Mouse (Mus musculus) myocyte (in vitro differentiated cells): ENCODE measurements around the gene Cdkn1b. TPM values are rescaled to one million over a fixed set of nuclear protein-coding genes. Genes with fewer than 3 reads are reported as not detected.
A peak's percentile ranks its signal among the peaks of the same experiment; 100 is the strongest.

Experiments used
- H3K27me3 ChIP-seq: one replicate; pipeline ENCODE4 v1.6.1; 2011; ENCODE audit not compliant: control insufficient read depth, insufficient read depth, insufficient read length
- H3K36me3 ChIP-seq: one replicate; pipeline ENCODE4 v1.6.1; 2011; ENCODE audit not compliant: control insufficient read depth, insufficient read depth
- H3K4me2 ChIP-seq: one replicate; pipeline ENCODE4 v1.6.1; 2011; ENCODE audit warnings: low read depth, control low read depth
- H3K4me3 ChIP-seq: one replicate; pipeline ENCODE4 v1.5.1; 2011; ENCODE audit warnings: mild to moderate bottlenecking, control low read depth, moderate library complexity
- H3K79me2 ChIP-seq: one replicate; pipeline ENCODE4 v1.6.1; 2011; ENCODE audit not compliant: control insufficient read depth, insufficient read depth
- H3ac ChIP-seq: one replicate; pipeline ENCODE4 v1.6.1; 2011; ENCODE audit not compliant: control insufficient read depth, insufficient read length
- CEBPB ChIP-seq: IDR thresholded peaks from 2 replicates; pipeline ENCODE4 v1.6.1; 2011; ENCODE audit warnings: mild to moderate bottlenecking, moderate library complexity; ENCODE audit not compliant: poor library complexity, insufficient read depth, severe bottlenecking
- E2F4 ChIP-seq: IDR thresholded peaks from one replicate; pipeline ENCODE4 v1.6.1; 2011; ENCODE audit warnings: mild to moderate bottlenecking, control low read depth, moderate library complexity; ENCODE audit not compliant: insufficient read depth
- MAX ChIP-seq: IDR thresholded peaks from one replicate; pipeline ENCODE4 v1.6.1; 2011; ENCODE audit warnings: low read depth, mild to moderate bottlenecking, control low read depth
- MYOD1 ChIP-seq, 3 experiments: IDR thresholded peaks; one replicate each; pipeline ENCODE4 v1.6.1; 2011; ENCODE audit warnings: control low read depth in 2 of 3, low read depth in 2 of 3, mild to moderate bottlenecking in 2 of 3, moderate library complexity in 1 of 3; ENCODE audit not compliant: insufficient read length in 2 of 3, control insufficient read depth in 1 of 3
- MYOG ChIP-seq, 3 experiments: IDR thresholded peaks; one replicate each; pipeline ENCODE4 v1.6.1; 2011; ENCODE audit warnings: control low read depth in 2 of 3, low read depth in 2 of 3, mild to moderate bottlenecking in 2 of 3; ENCODE audit not compliant: insufficient read length in 2 of 3, control insufficient read depth in 1 of 3, insufficient read depth in 1 of 3
- POLR2A ChIP-seq: IDR thresholded peaks from one replicate; pipeline ENCODE4 v1.6.1; 2011; ENCODE audit warnings: low read depth, mild to moderate bottlenecking, control low read depth, moderate library complexity; ENCODE audit not compliant: insufficient read length
- POLR2AphosphoS2 ChIP-seq: IDR thresholded peaks from one replicate; pipeline ENCODE4 v1.6.1; 2011; ENCODE audit warnings: low read depth, control low read depth; ENCODE audit not compliant: insufficient read length
- REST ChIP-seq: IDR thresholded peaks from one replicate; pipeline ENCODE4 v1.6.1; 2011; ENCODE audit warnings: mild to moderate bottlenecking, control low read depth, moderate library complexity; ENCODE audit not compliant: insufficient read depth, insufficient read length
- SRF ChIP-seq: IDR thresholded peaks from one replicate; pipeline ENCODE4 v1.6.1; 2011; ENCODE audit warnings: low read depth; ENCODE audit not compliant: control insufficient read depth, insufficient read length
- TCF12 ChIP-seq: IDR thresholded peaks from one replicate; pipeline ENCODE4 v1.6.1; 2011; ENCODE audit warnings: mild to moderate bottlenecking, control low read depth; ENCODE audit not compliant: poor library complexity, insufficient read depth, severe bottlenecking
- TCF3 ChIP-seq: IDR thresholded peaks from one replicate; pipeline ENCODE4 v1.6.1; 2011; ENCODE audit warnings: low read depth, control low read depth; ENCODE audit not compliant: insufficient read length
- USF1 ChIP-seq: IDR thresholded peaks from one replicate; pipeline ENCODE4 v1.6.1; 2011; ENCODE audit warnings: low read depth, mild to moderate bottlenecking, control low read depth, moderate library complexity
- polyA plus RNA-seq: library from polyadenylated mRNA; unstranded; fragments of >200 nt; fragmentation: generic; extraction: Trizol; gene quantifications from one replicate; pipeline ENCODE4 v1.2.1, GENCODE M21; 2012; ENCODE audit warnings: missing spikeins

The Cdkn1b gene
- polyA plus RNA-seq, 1 experiment, result 27.7 TPM

DNA sequence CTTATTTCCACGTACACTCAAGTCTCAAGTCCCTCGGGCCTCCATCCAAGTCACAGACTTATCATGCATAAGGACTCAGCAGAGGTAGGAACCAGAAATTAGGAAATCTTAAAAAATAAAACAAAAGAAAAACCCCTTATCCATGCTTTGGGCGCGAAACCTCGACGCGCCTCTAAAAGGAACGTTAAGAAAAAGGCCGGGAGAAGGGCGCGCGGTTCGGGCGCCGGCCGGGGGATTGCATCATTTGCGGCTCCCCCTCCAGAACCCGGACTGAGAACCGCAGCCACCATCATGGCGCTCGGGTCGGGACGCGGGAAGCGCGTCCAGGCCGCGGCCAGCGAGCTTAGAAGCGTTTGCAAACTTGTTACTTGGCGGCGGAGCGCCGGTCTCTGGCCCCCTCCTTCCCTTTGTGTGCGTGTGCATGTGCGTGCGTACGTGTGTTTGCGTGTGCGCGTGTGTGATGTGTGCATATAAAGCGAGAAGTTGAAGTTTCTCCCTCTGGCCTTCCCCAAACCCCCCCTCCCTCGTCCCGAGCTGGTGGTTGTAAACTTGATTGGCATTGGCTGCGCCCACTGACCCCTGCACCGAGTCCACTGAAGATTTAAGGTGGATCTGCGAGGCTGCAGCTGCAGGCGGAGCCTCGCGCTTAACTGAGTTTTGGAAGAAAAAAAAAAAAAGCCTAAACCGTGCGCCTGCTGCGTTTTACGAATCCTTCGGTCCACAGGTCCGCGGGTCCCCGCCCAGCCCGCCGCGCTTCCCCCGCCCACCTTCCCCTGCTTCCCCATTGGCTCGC, 8.1 kb downstream of the Cdkn1b start:
- peak overlapping the region; percentile 82 for H3ac ChIP-seq
- peak; percentile 48 for TF ChIP-seq E2F4
- TF ChIP-seq USF1, result no peak
- TF ChIP-seq SRF, result no peak
- TF ChIP-seq REST, result no peak
- peak; percentile 74 for TF ChIP-seq CEBPB
- TF ChIP-seq MYOD1 (IDR thresholded peaks at IDR 0.05; ENCODE audit: control insufficient read depth in 1 of 3, insufficient read length in 2 of 3, low read depth in 2 of 3), result peak in 1 of 3 experiments; percentile 9
- TF ChIP-seq POLR2A, result peak; percentile 71
- TF ChIP-seq POLR2AphosphoS2, result peak; percentile 85
- peaks cover 72% of the 10 kb centered on the region for H3K79me2 ChIP-seq
- peaks cover 11% of the 10 kb centered on the region for H3K36me3 ChIP-seq
- no peaks in the 10 kb centered on the region for H3K27me3 ChIP-seq
- peak overlapping the region; percentile 98 for H3K4me2 ChIP-seq
- peak overlapping the region; percentile 81 for H3K4me3 ChIP-seq

DNA sequence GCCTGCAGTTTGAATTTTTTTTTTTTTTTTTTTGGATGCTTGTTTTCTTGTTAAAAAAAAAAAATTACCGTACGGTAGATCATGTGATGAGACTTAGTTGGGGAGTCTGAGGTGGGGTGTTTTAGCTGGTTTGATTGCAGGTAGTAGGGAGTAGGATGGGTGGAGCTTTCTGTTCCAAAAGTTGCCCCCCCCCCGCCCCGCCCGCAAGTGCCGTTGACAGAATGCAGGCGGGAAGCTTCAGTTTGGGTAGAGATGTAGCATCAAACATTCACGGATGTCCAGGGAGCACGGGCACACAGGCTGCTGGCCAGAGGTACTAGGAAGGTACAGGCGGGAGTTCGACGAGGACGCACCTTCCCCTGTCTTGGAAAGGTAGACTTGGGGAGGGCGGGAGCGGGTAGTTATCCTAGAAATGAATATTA, 8.7 kb downstream of the Cdkn1b start:
- H3K79me2 ChIP-seq, result peaks cover 72% of the 10 kb centered on the region
- TF ChIP-seq MYOD1 (IDR thresholded peaks at IDR 0.05; ENCODE audit: control insufficient read depth in 1 of 3, insufficient read length in 2 of 3, low read depth in 2 of 3), result no peak
- TF ChIP-seq POLR2A, result peak; percentile 82
- TF ChIP-seq E2F4, result peak; percentile 56
- no peak for TF ChIP-seq TCF12
- TF ChIP-seq SRF, result no peak
- no peak for TF ChIP-seq CEBPB
- peak; percentile 82 for TF ChIP-seq POLR2AphosphoS2
- no peak for TF ChIP-seq USF1
- TF ChIP-seq MYOG (IDR thresholded peaks at IDR 0.05; ENCODE audit: control insufficient read depth in 1 of 3, insufficient read depth in 1 of 3, insufficient read length in 2 of 3, low read depth in 2 of 3), result no peak
- no peak for TF ChIP-seq MAX
- no peak for TF ChIP-seq TCF3
- no peak for TF ChIP-seq REST
- peak overlapping the region; percentile 82 for H3ac ChIP-seq
- no peaks in the 10 kb centered on the region for H3K27me3 ChIP-seq
- H3K4me3 ChIP-seq, result peak overlapping the region; percentile 81
- H3K4me2 ChIP-seq, result peak overlapping the region; percentile 56
- H3K36me3 ChIP-seq, result peaks cover 10% of the 10 kb centered on the region

DNA sequence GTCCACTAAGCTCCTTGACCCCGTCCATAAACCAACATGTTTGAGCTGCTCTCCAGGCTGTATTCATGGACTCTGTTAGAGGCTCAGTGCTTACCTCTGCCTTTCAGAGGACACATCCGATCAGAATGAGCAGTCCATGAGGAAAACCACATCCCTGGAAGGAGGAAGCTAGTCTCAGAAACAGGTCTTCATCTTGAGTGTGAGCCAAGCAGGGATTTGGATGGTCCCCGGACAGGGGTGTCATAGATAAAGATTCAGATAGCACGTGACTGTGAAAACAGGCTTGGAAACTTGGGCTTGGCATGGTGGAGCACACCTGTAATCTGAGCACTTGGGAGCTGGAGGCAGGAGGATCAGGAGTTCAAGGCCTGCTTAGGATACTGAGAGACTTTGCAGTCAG, 9.7 kb downstream of the Cdkn1b start:
- TF ChIP-seq MYOD1 (IDR thresholded peaks at IDR 0.05; ENCODE audit: control insufficient read depth in 1 of 3, insufficient read length in 2 of 3, low read depth in 2 of 3), result no peak
- Histone ChIP-seq H3ac (no peak overlapping the region), H3K79me2 (peaks cover 72% of the 10 kb centered on the region), H3K4me2 (peak overlapping the region; percentile 56), H3K4me3 (peak overlapping the region; percentile 81), H3K36me3 (peaks cover under 1% of the 10 kb centered on the region), H3K27me3 (no peaks in the 10 kb centered on the region)

DNA sequence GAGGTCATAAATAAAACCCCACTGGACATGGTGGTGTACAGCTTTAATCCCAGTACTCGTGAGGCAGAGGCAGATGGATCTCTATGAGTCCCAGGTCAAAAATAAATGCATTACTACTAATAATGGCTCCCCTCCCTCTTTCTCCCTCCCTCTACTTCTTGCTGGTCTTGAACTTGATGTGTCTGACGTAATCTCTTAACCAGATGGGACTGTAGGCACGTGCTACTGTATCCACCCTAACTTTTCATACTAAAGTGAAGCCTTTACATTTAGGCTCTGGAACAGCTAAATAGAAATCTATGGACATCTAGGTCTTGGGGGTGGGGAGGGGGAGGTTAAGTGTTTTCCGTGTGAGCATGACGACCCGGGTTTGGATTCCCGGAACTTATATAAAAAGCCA, 10.2 kb downstream of the Cdkn1b start:
- Histone ChIP-seq H3K4me2 (peak overlapping the region; percentile 56), H3ac (no peak overlapping the region), H3K79me2 (peaks cover 71% of the 10 kb centered on the region), H3K4me3 (peak overlapping the region; percentile 81), H3K36me3 (no peaks in the 10 kb centered on the region), H3K27me3 (no peaks in the 10 kb centered on the region)
- TF ChIP-seq MYOD1 (IDR thresholded peaks at IDR 0.05; ENCODE audit: control insufficient read depth in 1 of 3, insufficient read length in 2 of 3, low read depth in 2 of 3), result no peak
- no peak for TF ChIP-seq MAX
- TF ChIP-seq MYOG (IDR thresholded peaks at IDR 0.05; ENCODE audit: control insufficient read depth in 1 of 3, insufficient read depth in 1 of 3, insufficient read length in 2 of 3, low read depth in 2 of 3), result no peak
- TF ChIP-seq CEBPB, result no peak
- no peak for TF ChIP-seq SRF

DNA sequence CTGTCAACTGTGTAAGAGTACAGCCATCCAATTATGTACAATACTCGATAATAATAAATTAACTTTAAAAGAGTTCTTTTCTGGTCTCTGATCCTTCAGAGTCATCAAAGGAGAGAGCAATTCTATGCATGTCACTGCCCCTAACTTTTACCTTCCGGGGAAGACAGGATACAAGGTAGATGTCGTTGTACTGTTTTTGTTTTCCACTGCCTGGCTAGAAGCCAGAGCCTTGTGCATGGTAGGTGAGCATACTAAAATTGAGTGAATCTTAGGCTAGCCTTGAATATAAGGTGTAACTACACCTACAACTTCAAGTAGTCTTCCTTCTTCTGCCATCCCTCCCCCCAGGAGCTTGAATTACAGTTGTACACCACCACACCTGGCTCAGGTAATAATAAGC, 10.9 kb downstream of the Cdkn1b start:
- no peak overlapping the region for H3ac ChIP-seq
- peak overlapping the region; percentile 56 for H3K4me2 ChIP-seq
- H3K4me3 ChIP-seq, result peak overlapping the region; percentile 81
- no peak for TF ChIP-seq SRF
- TF ChIP-seq POLR2AphosphoS2, result no peak
- no peak for TF ChIP-seq CEBPB
- no peak for TF ChIP-seq TCF12
- no peak for TF ChIP-seq REST
- TF ChIP-seq USF1, result no peak
- no peak for TF ChIP-seq E2F4
- no peak for TF ChIP-seq TCF3
- no peak for TF ChIP-seq POLR2A
- no peak for TF ChIP-seq MYOD1 (IDR thresholded peaks at IDR 0.05; ENCODE audit: control insufficient read depth in 1 of 3, insufficient read length in 2 of 3, low read depth in 2 of 3)
- TF ChIP-seq MAX, result no peak
- H3K36me3 ChIP-seq, result no peaks in the 10 kb centered on the region
- H3K27me3 ChIP-seq, result no peaks in the 10 kb centered on the region
- H3K79me2 ChIP-seq, result peaks cover 71% of the 10 kb centered on the region
